ENCODE assay signal across 26 mouse cellular contexts in genomic region chr1:54986248-54986647, GRCm38 (mm10).
"Had no signal": no experiment of that assay in that cellular context is flagged by ENCODE, and none has a peak within 500 bp of the region (broad histone marks: within the 10 kb centered on the region; RNA-seq: fewer than 3 reads in every experiment).

No protein-coding gene starts in this region.

- ATAC-seq: hindbrain, postnatal 0 days; intestine, embryonic 15.5 days had no signal

- H3K4me2 ChIP-seq: heart, embryonic 11.5 days; heart, embryonic 13.5 days; heart, embryonic 15.5 days; hindbrain, embryonic 13.5 days; hindbrain, embryonic 15.5 days; intestine, embryonic 15.5 days; kidney, embryonic 15.5 days; limb, embryonic 12.5 days; liver, embryonic 11.5 days; liver, embryonic 13.5 days had no signal

- H3K4me1 ChIP-seq: heart, embryonic 13.5 days; heart, embryonic 15.5 days; hindbrain, embryonic 13.5 days; hindbrain, embryonic 15.5 days; intestine, embryonic 15.5 days; kidney, embryonic 15.5 days; limb, embryonic 10.5 days; limb, embryonic 12.5 days had no signal

- H3K27me3 ChIP-seq: heart, embryonic 13.5 days; heart, embryonic 15.5 days; hindbrain, embryonic 13.5 days; hindbrain, embryonic 15.5 days; intestine, embryonic 15.5 days; kidney, embryonic 15.5 days; limb, embryonic 12.5 days; liver, embryonic 13.5 days had no signal

- H3K9ac ChIP-seq: heart, embryonic 13.5 days; heart, embryonic 15.5 days; hindbrain, embryonic 13.5 days; hindbrain, embryonic 15.5 days; intestine, embryonic 15.5 days; kidney, embryonic 15.5 days; limb, embryonic 12.5 days; liver, embryonic 13.5 days had no signal

- DNase-seq: gastrocnemius, postnatal 14 days; gastrocnemius, postnatal 36 days; heart, adult 18-20 months; heart, postnatal 14 days; heart, postnatal 36 days; kidney, adult 11 months; kidney, adult 2 months; kidney, adult 9 months; kidney, postnatal 14 days; kidney, postnatal 36 days; layer of hippocampus, adult 9-11 months; liver; liver, embryonic 13.5 days had no signal

- H3K4me3 ChIP-seq: heart, embryonic 13.5 days; heart, embryonic 15.5 days; hindbrain, embryonic 13.5 days; hindbrain, embryonic 15.5 days; intestine, embryonic 15.5 days; kidney, embryonic 15.5 days; left cerebral cortex, adult 2 months; limb, embryonic 10.5 days; limb, embryonic 12.5 days; liver, embryonic 13.5 days had no signal

- H3K9me3 ChIP-seq: heart, embryonic 13.5 days; heart, embryonic 15.5 days; hindbrain, embryonic 13.5 days; hindbrain, embryonic 15.5 days; intestine, embryonic 15.5 days; kidney, embryonic 15.5 days; limb, embryonic 10.5 days; limb, embryonic 12.5 days; liver, embryonic 13.5 days had no signal

- H3K27ac ChIP-seq: heart, embryonic 13.5 days; heart, embryonic 15.5 days; hindbrain, embryonic 13.5 days; hindbrain, embryonic 15.5 days; hindbrain, postnatal 0 days; intestine, embryonic 15.5 days; kidney, embryonic 15.5 days; kidney, postnatal 0 days; left cerebral cortex, adult 2 months; limb, embryonic 10.5 days; limb, embryonic 12.5 days; liver, embryonic 13.5 days had no signal
